Mouse (Mus musculus) forebrain, embryonic 11.5 days (tissue): ENCODE measurements at regions not wholly inside any gene's neighbourhood (a gene's known extent, or its start where the extent isn't known, plus 50 kb on each side); places are given as distances from the start of the nearest gene placed in this dataset.

Experiments
- ATAC-seq: fragments of 200-750 bp; cut with Nextera tagmentation; replicated peaks from 2 replicates; pipeline ENCODE4 v1.8.0; 2017; ENCODE audit warnings: moderate TSS enrichment; ENCODE audit not compliant: low FRiP score
- DNase-seq: peaks from one replicate; pipeline ENCODE4 v3.0.0-alpha.2; 2017; ENCODE audit warnings: low spot score
- H3K27ac ChIP-seq: fragments of 300-500 bp; sonication (generic); 2 replicates; pipeline ENCODE4 v1.5.1; 2014; ENCODE audit warnings: low read depth, low read length
- H3K27me3 ChIP-seq: fragments of 300-500 bp; sonication (generic); 2 replicates; pipeline ENCODE4 v1.6.1; 2014; ENCODE audit warnings: mild to moderate bottlenecking, low read length, mixed read lengths; ENCODE audit not compliant: control insufficient read depth, insufficient read depth
- H3K36me3 ChIP-seq: fragments of 300-500 bp; sonication (generic); 2 replicates; pipeline ENCODE4 v1.6.1; 2014; ENCODE audit warnings: mild to moderate bottlenecking, low read length, moderate library complexity, mixed read lengths; ENCODE audit not compliant: control insufficient read depth, insufficient read depth
- H3K4me1 ChIP-seq: fragments of 300-500 bp; sonication (generic); replicated peaks from 2 replicates; pipeline ENCODE4 v1.6.1; 2014; ENCODE audit warnings: low read length, mixed read lengths; ENCODE audit not compliant: control insufficient read depth, insufficient read depth
- H3K4me2 ChIP-seq: fragments of 300-500 bp; sonication (generic); 2 replicates; pipeline ENCODE4 v1.6.1; 2014; ENCODE audit warnings: low read depth, mild to moderate bottlenecking, low read length, moderate library complexity, mixed read lengths; ENCODE audit not compliant: severe bottlenecking
- H3K4me3 ChIP-seq: fragments of 300-500 bp; sonication (generic); 2 replicates; pipeline ENCODE4 v1.5.1; 2014; ENCODE audit warnings: low read depth, low read length
- H3K9ac ChIP-seq: fragments of 300-500 bp; sonication (generic); 2 replicates; pipeline ENCODE4 v1.6.1; 2014; ENCODE audit warnings: low read length
- H3K9me3 ChIP-seq: fragments of 300-500 bp; sonication (generic); 2 replicates; pipeline ENCODE4 v1.6.1; 2016; ENCODE audit warnings: low read length, mixed read lengths; ENCODE audit not compliant: control insufficient read depth
- WGBS: fragments of 180-500 bp; shearing (Covaris S2); extraction: QIAGEN DNeasy Blood & Tissue Kit; methylation state at CpG from one replicate; pipeline ENCODE4 v1.1.7; 2014; 5-methylcytosine and 5-hydroxymethylcytosine counted together

GRCm38 (mm10) chr2:159053936-159054335, 259.3 kb downstream of the Dhx35 start:
- ATAC-seq, result peak; percentile 70
- Histone ChIP-seq H3K4me3 (no peak overlapping the region), H3K4me2 (no peak overlapping the region), H3K36me3 (no peaks in the 10 kb centered on the region), H3K27me3 (no peaks in the 10 kb centered on the region), H3K27ac (no peak overlapping the region), H3K9me3 (no peaks in the 10 kb centered on the region), H3K9ac (no peak overlapping the region), H3K4me1 (no peaks in the 10 kb centered on the region)
- WGBS, result 61% methylated on average over 4 of the region's 4 CpGs
- peak; percentile 76 for DNase-seq

DNA sequence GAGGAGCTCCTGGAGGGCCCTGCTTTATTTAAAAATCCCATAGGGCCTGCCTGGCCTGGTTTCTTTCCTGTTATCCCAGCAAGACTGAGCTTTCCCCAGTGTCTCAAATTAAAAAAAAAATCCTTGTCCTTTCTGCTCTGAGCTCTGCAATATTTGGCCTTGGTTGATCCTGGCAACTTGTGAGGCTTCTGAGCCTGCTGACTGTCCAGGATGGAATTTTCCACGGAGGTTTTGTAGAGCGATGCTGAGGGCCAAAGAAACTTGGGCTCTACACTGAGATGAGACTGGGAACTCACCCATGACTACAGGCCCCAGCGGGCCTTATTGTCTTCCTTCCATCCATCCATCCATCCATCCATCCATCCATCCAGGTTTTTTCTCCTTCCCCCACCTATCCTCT, 259.8 kb downstream of the Dhx35 start:
- Histone ChIP-seq H3K36me3 (no peaks in the 10 kb centered on the region), H3K4me3 (no peak overlapping the region), H3K4me2 (no peak overlapping the region), H3K27me3 (no peaks in the 10 kb centered on the region), H3K4me1 (no peaks in the 10 kb centered on the region), H3K27ac (no peak overlapping the region), H3K9me3 (no peaks in the 10 kb centered on the region), H3K9ac (no peak overlapping the region)
- DNase-seq (no peak), ATAC-seq (no peak)
- whole genome bisulfite sequencing, result 95% methylated on average over 3 of the region's 3 CpGs

DNA sequence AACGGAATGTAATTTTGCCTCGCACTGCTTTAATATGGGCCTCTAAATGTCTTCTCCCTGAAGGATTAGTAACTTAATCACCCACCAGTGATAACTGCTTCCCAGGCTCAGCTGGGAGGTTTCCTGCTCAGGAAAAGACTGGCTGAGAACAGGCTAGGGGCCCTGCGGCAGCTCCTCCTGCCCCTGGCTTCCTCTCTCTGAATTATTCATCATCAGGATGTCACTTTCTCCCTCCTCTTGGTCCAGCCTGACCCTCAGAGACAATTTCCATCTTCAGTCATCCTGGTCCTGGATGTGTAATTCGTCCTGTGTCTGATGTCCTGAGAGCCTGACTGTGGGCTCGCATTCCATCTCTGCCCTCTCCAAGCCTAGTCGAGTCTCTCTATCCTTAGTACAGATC, 261.2 kb downstream of the Dhx35 start:
- Histone ChIP-seq H3K9ac (no peak overlapping the region), H3K9me3 (no peaks in the 10 kb centered on the region), H3K4me1 (no peaks in the 10 kb centered on the region), H3K27me3 (no peaks in the 10 kb centered on the region), H3K4me2 (no peak overlapping the region), H3K4me3 (no peak overlapping the region), H3K27ac (no peak overlapping the region), H3K36me3 (no peaks in the 10 kb centered on the region)
- WGBS, result 58% methylated on average over 6 of the region's 6 CpGs
- ATAC-seq (no peak), DNase-seq (no peak)

- Histone ChIP-seq H3K9me3 (no peaks in the 10 kb centered on the region), H3K4me3 (no peak overlapping the region), H3K9ac (no peak overlapping the region), H3K36me3 (no peaks in the 10 kb centered on the region), H3K27me3 (no peaks in the 10 kb centered on the region), H3K4me1 (no peaks in the 10 kb centered on the region), H3K4me2 (no peak overlapping the region), H3K27ac (no peak overlapping the region)
- no peak for ATAC-seq
- 90% methylated on average over 3 of the region's 3 CpGs for WGBS
- no peak for DNase-seq
Measured at GRCm38 (mm10) chr2:159056960-159057359, 262.4 kb downstream of the Dhx35 start.

DNA sequence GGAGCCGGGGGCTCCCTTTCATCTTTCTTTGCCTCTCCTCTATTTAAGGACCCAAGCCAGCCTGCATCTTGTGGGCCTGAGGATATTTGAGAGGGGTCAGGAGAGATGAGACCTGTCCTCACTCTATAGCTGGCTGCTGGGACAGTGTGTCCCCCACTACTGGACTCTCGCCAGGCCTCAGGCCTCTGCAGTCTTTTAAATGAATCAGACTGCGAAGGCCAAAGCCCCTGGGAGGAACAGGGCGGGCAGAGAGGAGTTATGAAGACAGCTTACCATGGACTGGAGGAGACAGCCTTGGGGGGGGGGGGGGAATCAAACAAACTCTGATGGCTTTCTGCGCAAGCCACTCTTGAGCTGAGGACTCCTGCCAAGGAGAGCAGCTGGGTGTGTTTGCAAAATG, 262.9 kb downstream of the Dhx35 start:
- H3K36me3 ChIP-seq, result no peaks in the 10 kb centered on the region
- H3K27me3 ChIP-seq, result no peaks in the 10 kb centered on the region
- DNase-seq (no peak), ATAC-seq (no peak)
- no peak overlapping the region for H3K9ac ChIP-seq
- no peaks in the 10 kb centered on the region for H3K4me1 ChIP-seq
- H3K4me3 ChIP-seq, result no peak overlapping the region
- no peak overlapping the region for H3K27ac ChIP-seq
- no peak overlapping the region for H3K4me2 ChIP-seq
- no peaks in the 10 kb centered on the region for H3K9me3 ChIP-seq
- 82% methylated on average over 5 of the region's 5 CpGs for WGBS

GRCm38 (mm10) chr2:159062266-159062665, 267.7 kb downstream of the Dhx35 start:
- Histone ChIP-seq H3K27me3 (no peaks in the 10 kb centered on the region), H3K27ac (no peak overlapping the region), H3K9ac (no peak overlapping the region), H3K36me3 (no peaks in the 10 kb centered on the region), H3K9me3 (no peaks in the 10 kb centered on the region), H3K4me2 (no peak overlapping the region), H3K4me1 (no peaks in the 10 kb centered on the region), H3K4me3 (no peak overlapping the region)
- ATAC-seq (no peak), DNase-seq (no peak)
- WGBS, result 81% methylated on average over 2 of the region's 2 CpGs

GRCm38 (mm10) chr2:159062666-159063065, 268.1 kb downstream of the Dhx35 start:
- Histone ChIP-seq H3K4me1 (no peaks in the 10 kb centered on the region; the same call in 1 of the 2 replicates), H3K4me3 (no peak overlapping the region), H3K4me2 (no peak overlapping the region), H3K27me3 (no peaks in the 10 kb centered on the region), H3K27ac (no peak overlapping the region), H3K36me3 (no peaks in the 10 kb centered on the region), H3K9ac (no peak overlapping the region), H3K9me3 (no peaks in the 10 kb centered on the region)
- DNase-seq (no peak), ATAC-seq (no peak)
- 94% methylated on average over 2 of the region's 2 CpGs for WGBS

DNA sequence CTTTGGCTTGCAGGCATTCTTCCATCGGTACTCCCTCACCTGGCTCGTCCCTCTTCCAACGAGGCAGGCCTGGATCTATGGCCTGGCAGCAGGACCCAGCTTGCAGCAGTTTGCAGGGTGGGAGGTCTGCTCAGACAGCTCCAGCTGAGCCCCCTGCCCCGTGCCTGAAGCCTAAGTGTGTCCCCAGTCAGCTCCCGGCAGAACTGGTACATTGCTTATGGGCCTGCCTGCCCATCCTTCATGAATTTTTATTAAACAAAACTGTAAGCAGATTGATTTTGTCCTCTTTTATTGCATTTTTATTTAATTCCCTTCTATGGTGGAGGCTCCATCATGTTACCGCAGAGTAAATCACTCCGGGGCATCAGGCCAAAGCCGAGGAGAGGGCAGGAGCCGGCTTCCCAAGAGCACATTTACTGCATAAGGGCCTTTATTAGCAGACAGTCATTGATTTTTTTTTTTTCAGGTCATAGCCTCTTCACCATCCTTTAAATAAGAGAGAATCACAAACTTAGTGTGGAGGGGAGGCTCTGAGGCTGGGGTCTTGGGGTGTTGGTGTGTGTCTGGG, 269.9 kb downstream of the Dhx35 start:
- Histone ChIP-seq H3K4me2 (no peak overlapping the region), H3K27ac (no peak overlapping the region), H3K9me3 (no peaks in the 10 kb centered on the region), H3K36me3 (no peaks in the 10 kb centered on the region), H3K4me1 (no peaks in the 10 kb centered on the region; the same call in 1 of the 2 replicates), H3K4me3 (no peak overlapping the region), H3K27me3 (no peaks in the 10 kb centered on the region), H3K9ac (no peak overlapping the region)
- DNase-seq (no peak), ATAC-seq (no peak)
- 82% methylated on average over 9 of the region's 9 CpGs for WGBS

GRCm38 (mm10) chr2:159067506-159067905, 272.9 kb downstream of the Dhx35 start:
- Histone ChIP-seq H3K27ac (no peak overlapping the region), H3K9me3 (no peaks in the 10 kb centered on the region), H3K4me1 (no peaks in the 10 kb centered on the region; the same call in 1 of the 2 replicates), H3K4me3 (no peak overlapping the region), H3K9ac (no peak overlapping the region), H3K36me3 (no peaks in the 10 kb centered on the region), H3K4me2 (no peak overlapping the region), H3K27me3 (no peaks in the 10 kb centered on the region)
- ATAC-seq, result no peak
- DNase-seq, result no peak
- WGBS, result 52% methylated on average over 7 of the region's 7 CpGs
